Mouse (Mus musculus) layer of hippocampus, postnatal 10 days (tissue): Measurements from ENCODE around the gene Pf4. TPM values are rescaled to one million over a fixed set of nuclear protein-coding genes. Genes with fewer than 3 reads are reported as not detected.
"Not testable (repeated sequence)": the region's sequence is repeated elsewhere in the genome, so short reads cannot be mapped to it uniquely, and the experiment has no call there.

Experiments used
- DNase-seq, 2 experiments: peaks; one replicate each; pipeline ENCODE4 v3.0.0; 2021; ENCODE audit warnings: low spot score in 2 of 2
- microRNA-seq, 2 experiments: library from miRNA; unstranded; fragments of <30 nt; microRNA quantifications; one replicate each; pipeline ENCODE4 v1.2.0; 2021
- total RNA-seq, 2 experiments: library from RNA; stranded (reverse); gene quantifications; 2 replicates each; pipeline ENCODE4 v1.2.3; 2021

Gene Pf4
- total RNA-seq, 2 experiments from 2014 or later: 5.6 to 7.1 TPM

DNA sequence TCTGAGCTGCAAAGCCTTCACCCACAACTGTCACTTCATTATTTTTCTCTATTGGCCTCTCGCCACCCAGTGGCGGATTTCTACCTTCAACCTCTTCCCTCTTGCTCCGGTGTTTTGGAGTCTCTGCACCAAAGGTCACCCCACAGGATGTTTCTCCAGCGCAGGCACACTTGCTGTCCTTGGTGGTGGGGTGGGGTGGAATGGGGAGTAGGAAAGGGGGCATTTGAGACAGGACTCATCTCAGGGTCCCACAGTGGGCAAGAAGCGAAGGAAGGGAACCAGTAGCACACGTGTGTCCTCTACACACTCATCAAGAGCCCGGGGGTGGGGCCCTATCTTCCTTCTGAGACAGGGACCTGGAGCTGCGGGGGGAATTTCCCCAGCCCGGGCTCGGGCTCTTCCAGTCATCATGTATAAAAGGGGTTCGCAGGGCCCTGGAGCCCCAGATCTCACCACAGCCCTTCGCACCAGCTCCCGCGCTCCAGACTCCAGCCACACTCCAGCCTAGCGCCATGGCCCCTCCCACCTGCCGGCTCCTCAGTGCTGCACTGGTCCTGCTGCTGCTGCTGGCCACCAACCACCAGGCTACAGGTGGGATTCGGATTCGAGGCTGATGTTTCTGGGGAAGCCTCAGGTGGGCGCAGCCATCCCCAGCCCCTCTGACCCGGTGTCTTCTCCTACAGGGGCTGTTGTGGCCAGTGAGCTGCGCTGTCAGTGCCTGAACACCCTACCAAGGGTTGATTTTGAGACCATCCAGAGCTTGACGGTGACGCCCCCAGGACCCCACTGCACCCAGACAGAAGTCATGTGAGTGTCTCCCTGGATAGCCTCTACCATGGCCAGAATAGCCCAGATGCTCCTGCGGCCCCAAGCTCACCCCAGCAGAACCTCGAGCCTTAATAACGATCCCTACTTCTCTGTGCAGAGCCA lies 13.7 kb downstream of the Pf4 start, which contains the start of gene Cxcl3:
Cxcl3 (plus strand) TSS at position 445 of the 930 bp plus-strand sequence.
- DNase-seq: peak in 1 of 2 experiments; percentile 19

DNA sequence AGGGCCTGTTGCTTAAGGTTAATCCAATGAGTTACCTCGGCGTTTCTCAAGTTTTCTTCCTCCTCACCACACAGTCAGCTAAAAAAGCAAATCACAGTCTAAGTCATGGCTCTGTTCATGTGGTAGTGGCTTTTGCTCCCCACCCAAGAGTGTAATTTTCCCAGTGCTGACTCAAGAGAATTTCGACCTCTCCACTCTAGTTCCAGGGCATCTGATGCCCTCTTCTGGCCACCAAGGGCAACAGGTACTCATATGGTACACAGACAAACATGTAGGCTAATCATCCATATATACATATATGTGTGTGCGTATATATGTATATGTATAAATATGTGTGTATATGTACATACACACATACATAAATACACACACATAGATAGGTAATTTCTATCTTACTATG lies 15.9 kb downstream of the Pf4 start:
- no peak for DNase-seq

DNA sequence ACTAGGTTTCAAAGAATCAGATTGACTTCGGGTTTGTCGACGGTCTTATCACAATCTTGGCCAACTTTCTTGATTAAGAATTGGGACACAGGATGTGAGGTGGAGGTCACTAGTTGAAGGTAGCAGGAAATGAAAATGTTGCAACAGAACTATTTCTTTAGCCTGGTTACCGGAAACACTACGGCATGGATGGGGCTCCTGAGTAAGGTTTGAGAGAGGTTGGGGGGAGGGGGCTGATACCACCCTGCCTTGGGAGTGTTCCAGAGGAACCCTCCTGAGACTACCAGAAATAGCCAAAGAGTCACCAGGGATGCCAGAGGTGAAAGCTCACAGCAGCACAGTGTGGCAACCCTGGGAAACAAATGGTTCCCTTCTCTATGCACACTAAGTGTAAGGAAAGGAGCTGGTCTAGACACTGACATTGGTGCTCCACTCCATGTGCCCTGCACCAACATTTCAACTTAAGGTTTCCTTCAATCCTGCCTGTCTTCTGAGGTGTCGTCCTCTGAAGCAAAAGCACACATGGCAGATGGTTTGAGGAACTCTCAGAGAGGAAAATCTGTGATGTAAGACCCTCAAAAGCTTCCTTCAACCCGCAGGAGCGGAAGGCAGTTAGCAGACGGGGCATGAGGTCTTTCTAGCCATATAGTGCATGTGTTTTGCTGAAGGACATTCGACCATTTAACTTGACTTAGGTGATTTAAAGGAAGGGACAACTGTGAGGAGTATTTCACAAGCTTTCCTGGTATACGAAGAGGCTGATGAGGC lies 17.3 kb downstream of the Pf4 start:
- no peak for DNase-seq

DNA sequence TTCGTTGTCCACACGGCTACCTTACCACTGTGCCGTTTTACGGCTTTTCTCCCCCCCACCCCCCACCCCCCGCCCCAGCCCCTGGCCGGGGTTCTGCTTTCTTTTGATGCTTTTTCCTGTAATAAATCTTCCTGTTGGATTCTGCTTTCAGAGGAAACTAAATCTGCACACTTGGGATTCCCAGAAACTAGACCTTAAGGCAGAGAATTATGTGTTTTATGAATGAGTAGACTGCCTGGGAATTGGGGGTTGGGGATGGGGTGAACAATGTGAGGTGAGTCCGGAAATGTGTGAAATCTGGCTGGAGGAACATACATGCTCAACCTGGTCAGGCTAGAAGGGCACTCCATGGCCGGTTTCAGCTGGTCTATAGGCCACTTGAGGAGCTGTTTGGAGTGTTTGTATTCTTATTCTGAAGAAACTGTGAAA lies 17.9 kb downstream of the Pf4 start:
- DNase-seq: no peak

DNA sequence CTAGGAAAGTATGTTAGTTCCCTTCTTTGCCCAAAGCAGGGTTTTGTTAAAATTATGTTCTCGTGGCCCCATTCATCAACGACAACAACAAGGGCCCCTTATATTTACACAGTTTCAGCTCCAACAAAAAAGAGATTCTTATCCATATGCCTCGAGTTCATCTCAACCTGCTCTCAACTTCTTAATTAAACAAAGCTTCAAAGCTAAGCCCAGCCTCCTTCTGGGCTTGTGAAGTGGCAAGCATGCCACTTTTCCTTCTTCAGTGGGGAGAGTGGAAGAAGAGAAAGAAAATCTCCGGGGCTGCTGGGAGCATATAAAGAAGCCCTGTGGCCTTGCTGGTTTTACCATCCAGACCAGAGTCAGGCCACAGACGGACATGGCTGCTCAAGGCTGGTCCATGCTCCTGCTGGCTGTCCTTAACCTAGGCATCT lies 22.0 kb downstream of the Pf4 start, which contains the start of gene Cxcl15:
Cxcl15 (plus strand) TSS at position 340 of the 431 bp plus-strand sequence.
- no peak for DNase-seq

DNA sequence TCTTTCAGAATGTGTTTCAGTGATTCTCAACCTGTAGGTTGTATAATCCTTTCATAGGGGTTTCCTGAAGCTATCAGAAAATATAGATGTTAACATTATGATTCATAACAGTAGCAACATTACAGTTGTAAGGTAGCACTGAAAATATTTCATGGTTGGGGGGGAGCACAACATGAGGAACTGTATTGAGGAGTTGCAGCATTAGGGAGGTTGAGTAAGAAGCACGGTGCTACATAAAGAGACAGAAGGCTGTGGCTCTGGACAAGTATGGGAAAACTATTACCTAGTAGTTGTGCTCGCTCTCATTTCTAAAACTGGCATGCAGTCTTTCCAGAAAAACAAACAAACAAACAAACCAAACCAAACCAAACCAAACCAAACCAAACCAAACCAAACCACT lies 23.2 kb downstream of the Pf4 start:
- DNase-seq: not testable (repeated sequence)

DNA sequence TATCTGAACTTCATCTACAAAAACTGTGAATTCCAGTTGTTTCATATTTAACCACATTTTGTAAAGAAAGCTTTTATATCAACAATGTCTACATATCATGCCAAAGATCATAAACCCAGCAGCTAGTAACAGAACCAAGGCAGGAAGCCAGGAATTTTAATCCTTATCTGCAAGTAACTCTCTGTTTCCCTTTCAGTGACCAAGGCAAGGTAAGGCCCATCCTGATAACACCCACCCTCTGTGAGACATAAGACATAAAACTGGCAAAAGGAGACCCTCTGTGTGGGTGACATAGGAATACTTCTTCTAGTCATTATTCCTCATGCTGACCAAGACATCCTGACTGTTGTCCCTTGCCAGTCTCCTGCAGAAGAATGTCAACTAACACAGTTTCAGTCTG lies 32.3 kb downstream of the Pf4 start:
- no peak for DNase-seq

DNA sequence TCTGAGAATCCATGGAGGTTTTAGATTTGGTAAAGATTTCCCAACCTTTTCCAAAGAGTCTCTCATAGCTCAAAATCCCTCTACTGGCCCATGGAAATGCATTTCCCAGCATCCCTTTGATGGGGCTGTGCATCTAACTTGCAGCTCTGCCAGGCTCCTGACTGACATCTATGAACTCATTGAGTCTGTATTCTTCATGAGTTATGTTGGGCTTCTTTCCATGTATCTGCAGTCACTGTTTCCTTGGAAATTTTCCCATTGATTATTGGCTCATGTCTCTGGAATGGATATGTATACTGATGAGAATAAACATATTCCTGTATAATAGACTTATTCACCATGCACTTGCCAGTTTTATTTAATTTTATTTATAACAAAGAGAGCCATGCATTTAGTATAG lies 33.8 kb downstream of the Pf4 start:
- DNase-seq: no peak

DNA sequence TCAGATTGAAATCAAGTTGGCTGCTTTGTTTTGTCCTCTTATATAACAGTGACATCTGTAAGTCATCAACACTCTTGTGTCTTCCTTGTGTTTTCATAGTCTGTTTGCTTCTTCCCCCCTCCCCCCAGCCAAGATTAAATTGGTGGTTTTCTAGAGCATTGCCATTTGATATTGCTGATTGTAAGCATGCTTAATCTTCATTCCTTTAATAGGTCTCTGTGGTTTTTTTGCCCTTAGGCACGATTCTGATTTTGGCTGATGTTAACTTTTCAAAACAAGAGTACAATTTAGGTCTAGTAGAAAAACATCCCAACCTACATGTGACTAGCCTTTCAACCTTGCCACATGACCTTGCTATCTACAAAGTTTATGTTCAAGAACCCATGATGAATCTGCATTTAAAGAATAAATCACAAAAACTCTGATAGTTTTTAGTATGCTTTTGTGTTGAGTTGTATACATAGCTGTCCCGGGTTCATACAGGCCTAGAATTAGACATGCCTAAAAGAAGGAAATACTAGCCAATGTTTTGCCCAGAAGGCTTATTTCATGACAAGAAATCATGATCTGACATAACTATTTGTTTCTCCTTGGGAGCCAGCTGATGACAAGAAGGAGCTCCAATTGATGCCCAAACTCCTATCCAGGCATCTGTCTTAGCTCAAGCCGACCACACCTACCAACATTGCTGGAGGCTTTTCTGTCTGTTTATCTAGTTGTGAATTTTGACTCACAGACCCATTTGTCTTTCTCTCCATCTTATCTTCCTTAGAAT lies 35.1 kb downstream of the Pf4 start:
- no peak for DNase-seq

DNA sequence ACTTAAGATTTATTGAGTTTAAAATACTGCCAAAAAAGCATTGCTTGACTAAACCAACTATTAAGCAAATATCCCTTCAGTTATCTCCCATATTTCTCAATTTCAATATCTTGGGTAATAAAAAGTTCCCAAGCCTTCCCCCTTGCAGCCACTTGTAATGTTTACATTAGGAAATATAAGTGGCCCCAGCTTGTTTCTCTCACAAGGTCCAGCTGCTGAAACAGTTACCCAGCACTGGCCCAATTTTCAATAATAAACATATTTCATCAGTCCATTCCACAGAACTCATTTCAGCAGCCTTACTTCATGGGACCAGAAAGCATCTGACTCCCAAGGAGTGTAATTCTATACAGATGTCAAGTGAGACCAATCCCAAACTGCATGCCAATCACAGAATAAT lies 47.5 kb downstream of the Pf4 start:
- no peak for DNase-seq

Small RNAs within 50 kb of the gene (microRNA-seq; reads per million reads assigned to microRNA genes)
- 0 reads per million in 2 experiments for gene Gm24322

Other genes starting within 250 kb of the Pf4 start
- under 1 TPM in 1 of 2 experiments, not detected in 1; 0.21 TPM for gene 5830473C10Rik, start 211.3 kb upstream of the Pf4 start, total RNA-seq
- 1 to 10 TPM; 1.0 to 1.8 TPM for gene Rassf6, start 131.8 kb upstream of the Pf4 start, total RNA-seq
- under 1 TPM; 0.23 to 0.27 TPM for gene Cxcl5, start 13.1 kb upstream of the Pf4 start, total RNA-seq
- not detected for gene Ppbp, start 3.9 kb upstream of the Pf4 start, total RNA-seq
- gene Cxcl3, start 13.7 kb downstream of the Pf4 start, total RNA-seq: not detected
- gene Cxcl15, start 22.1 kb downstream of the Pf4 start, total RNA-seq: not detected
- 1 to 10 TPM; 1.1 to 1.3 TPM for gene Cxcl1, start 118.8 kb downstream of the Pf4 start, total RNA-seq
- not detected for gene Cxcl2, start 131.4 kb downstream of the Pf4 start, total RNA-seq
- 10 to 100 TPM; 17.7 to 20.9 TPM for gene Mthfd2l, start 158.7 kb downstream of the Pf4 start, total RNA-seq